Mouse (Mus musculus) C2C12 (cell line): ENCODE data around the gene Gm28308.

ENCODE experiments used
- CTCF ChIP-seq: IDR thresholded peaks from one replicate; pipeline ENCODE4 v1.5.1; 2011; ENCODE audit not compliant: control insufficient read depth, insufficient read depth, insufficient read length
- MAX ChIP-seq: IDR thresholded peaks from one replicate; pipeline ENCODE4 v1.6.1; 2011; ENCODE audit warnings: mild to moderate bottlenecking, control low read depth
- MYOG ChIP-seq: IDR thresholded peaks from one replicate; pipeline ENCODE4 v1.6.1; 2011; ENCODE audit not compliant: control insufficient read depth, insufficient read length; ENCODE audit errors: extremely low read depth

GRCm38 (mm10) chr6:52211961-52212360, 1.2 kb downstream of the Gm28308 start:
- TF ChIP-seq MAX: no peak
- no peak for TF ChIP-seq CTCF
- no peak for TF ChIP-seq MYOG
